Mouse (Mus musculus) hindbrain, embryonic 16.5 days (tissue): ENCODE results near the gene Pde7b. TPM values are rescaled to one million over a fixed set of nuclear protein-coding genes. Genes with fewer than 3 reads are reported as not detected.

Source experiments
- ATAC-seq: fragments of 200-750 bp; cut with Nextera tagmentation; 2 replicates; pipeline ENCODE4 v1.8.0; 2017; ENCODE audit warnings: moderate TSS enrichment, moderate library complexity
- H3K27ac ChIP-seq: fragments of 300-500 bp; sonication (generic); 2 replicates; pipeline ENCODE4 v1.5.1; 2014; ENCODE audit warnings: low read depth, mild to moderate bottlenecking, control low read depth, low read length, moderate library complexity
- H3K27me3 ChIP-seq: fragments of 300-500 bp; sonication (generic); replicated peaks from 2 replicates; pipeline ENCODE4 v1.6.1; 2014; ENCODE audit warnings: low read length; ENCODE audit not compliant: control insufficient read depth, insufficient read depth
- H3K36me3 ChIP-seq: fragments of 300-500 bp; sonication (generic); 2 replicates; pipeline ENCODE4 v1.6.1; 2014; ENCODE audit warnings: mild to moderate bottlenecking, low read length, moderate library complexity, mixed read lengths; ENCODE audit not compliant: control insufficient read depth, insufficient read depth
- H3K4me1 ChIP-seq: fragments of 300-500 bp; sonication (generic); 2 replicates; pipeline ENCODE4 v1.6.1; 2014; ENCODE audit warnings: low read depth, low read length; ENCODE audit not compliant: control insufficient read depth, insufficient read depth
- H3K4me2 ChIP-seq: fragments of 300-500 bp; sonication (generic); 2 replicates; pipeline ENCODE4 v1.6.1; 2014; ENCODE audit warnings: mild to moderate bottlenecking, low read length, control low read depth, moderate library complexity
- H3K4me3 ChIP-seq: fragments of 300-500 bp; sonication (generic); 2 replicates; pipeline ENCODE4 v1.5.1; 2014; ENCODE audit warnings: mild to moderate bottlenecking, low read length, control low read depth, moderate library complexity
- H3K9ac ChIP-seq: fragments of 300-500 bp; sonication (generic); 2 replicates; pipeline ENCODE4 v1.6.1; 2014; ENCODE audit warnings: low read depth, mild to moderate bottlenecking, control low read depth, low read length, moderate library complexity
- H3K9me3 ChIP-seq: fragments of 300-500 bp; sonication (generic); 2 replicates; pipeline ENCODE4 v1.6.1; 2014; ENCODE audit warnings: mild to moderate bottlenecking, low read length, moderate library complexity; ENCODE audit not compliant: control insufficient read depth
- WGBS: fragments of 180-500 bp; shearing (Covaris S2); extraction: QIAGEN DNeasy Blood & Tissue Kit; methylation state at CpG from one replicate; pipeline ENCODE4 v1.1.7; 2014; 5-methylcytosine and 5-hydroxymethylcytosine counted together
- polyA plus RNA-seq: library from polyadenylated mRNA; unstranded; fragments of >200 nt; fragmentation: Nextera tagmentation; extraction: Ambion mirVana; gene quantifications from 2 replicates; pipeline ENCODE4 v1.2.1, GENCODE M21; 2015

The Pde7b gene
- polyA plus RNA-seq, 1 experiment from 2014 or later = 2.8 TPM

- H3K4me1 ChIP-seq = peaks cover 4% of the 10 kb centered on the region; the same call in 1 of the 2 replicates
- no peak overlapping the region for H3K4me2 ChIP-seq
- WGBS = 85% methylated on average over 3 of the region's 3 CpGs
- ATAC-seq = no peak
- H3K27me3 ChIP-seq = no peaks in the 10 kb centered on the region
- H3K27ac ChIP-seq = no peak overlapping the region
- no peak overlapping the region for H3K9ac ChIP-seq
- H3K36me3 ChIP-seq = no peaks in the 10 kb centered on the region
- no peak overlapping the region for H3K4me3 ChIP-seq
- no peaks in the 10 kb centered on the region for H3K9me3 ChIP-seq
Observed at GRCm38 (mm10) chr10:20653299-20653698, 71.6 kb downstream of the Pde7b start.

GRCm38 (mm10) chr10:20636381-20636780 lies 88.5 kb downstream of the Pde7b start:
- no peaks in the 10 kb centered on the region for H3K4me1 ChIP-seq

GRCm38 (mm10) chr10:20633085-20633415 lies 91.8 kb downstream of the Pde7b start:
- ATAC-seq = no peak
- no peaks in the 10 kb centered on the region for H3K36me3 ChIP-seq
- H3K27me3 ChIP-seq = no peaks in the 10 kb centered on the region
- no peak overlapping the region for H3K4me3 ChIP-seq
- no peak overlapping the region for H3K27ac ChIP-seq
- H3K9me3 ChIP-seq = no peaks in the 10 kb centered on the region
- no peak overlapping the region for H3K9ac ChIP-seq
- WGBS = 97% methylated on average over 1 of the region's 1 CpGs
- no peak overlapping the region for H3K4me2 ChIP-seq
- H3K4me1 ChIP-seq = no peaks in the 10 kb centered on the region

More at GRCm38 (mm10) chr10:20636381-20636780, 88.5 kb downstream of the Pde7b start:
- H3K36me3 ChIP-seq = no peaks in the 10 kb centered on the region
- H3K9ac ChIP-seq = no peak overlapping the region
- no peaks in the 10 kb centered on the region for H3K27me3 ChIP-seq
- no peak for ATAC-seq
- no peak overlapping the region for H3K27ac ChIP-seq
- H3K4me2 ChIP-seq = no peak overlapping the region
- H3K4me3 ChIP-seq = no peak overlapping the region
- no peaks in the 10 kb centered on the region for H3K9me3 ChIP-seq
- 77% methylated on average over 8 of the region's 8 CpGs for WGBS

- ATAC-seq = no peak
- H3K27ac ChIP-seq = no peak overlapping the region
- H3K36me3 ChIP-seq = no peaks in the 10 kb centered on the region
- 71% methylated on average over 14 of the region's 14 CpGs for WGBS
- H3K27me3 ChIP-seq = no peaks in the 10 kb centered on the region
- no peaks in the 10 kb centered on the region for H3K9me3 ChIP-seq
- H3K4me3 ChIP-seq = no peak overlapping the region
- no peak overlapping the region for H3K9ac ChIP-seq
- no peaks in the 10 kb centered on the region for H3K4me1 ChIP-seq
- H3K4me2 ChIP-seq = no peak overlapping the region
Observed at GRCm38 (mm10) chr10:20632256-20633084, 92.4 kb downstream of the Pde7b start.

- no peak overlapping the region for H3K27ac ChIP-seq
- peak; percentile 68; the same call in 1 of the 2 replicates for ATAC-seq
- WGBS = 61% methylated on average over 7 of the region's 7 CpGs
- H3K4me2 ChIP-seq = no peak overlapping the region
- no peak overlapping the region for H3K9ac ChIP-seq
- H3K36me3 ChIP-seq = no peaks in the 10 kb centered on the region
- H3K4me1 ChIP-seq = no peaks in the 10 kb centered on the region
- H3K4me3 ChIP-seq = no peak overlapping the region
- no peaks in the 10 kb centered on the region for H3K27me3 ChIP-seq
- H3K9me3 ChIP-seq = peaks cover 5% of the 10 kb centered on the region; the same call in 1 of the 2 replicates
Observed at GRCm38 (mm10) chr10:20630122-20630521, 94.8 kb downstream of the Pde7b start.

GRCm38 (mm10) chr10:20625702-20626375 lies 99.0 kb downstream of the Pde7b start:
- H3K4me2 ChIP-seq = no peak overlapping the region

GRCm38 (mm10) chr10:20621661-20622454 lies 103.0 kb downstream of the Pde7b start:
- Histone ChIP-seq H3K27me3 (no peaks in the 10 kb centered on the region), H3K4me3 (no peak overlapping the region), H3K4me1 (no peaks in the 10 kb centered on the region), H3K27ac (no peak overlapping the region), H3K9ac (no peak overlapping the region), H3K36me3 (no peaks in the 10 kb centered on the region), H3K9me3 (peaks cover 5% of the 10 kb centered on the region; the same call in 1 of the 2 replicates), H3K4me2 (no peak overlapping the region)
- ATAC-seq = no peak
- 84% methylated on average over 8 of the region's 8 CpGs for WGBS

More at GRCm38 (mm10) chr10:20625702-20626375, 99.0 kb downstream of the Pde7b start:
- Histone ChIP-seq H3K4me1 (no peaks in the 10 kb centered on the region), H3K27me3 (no peaks in the 10 kb centered on the region), H3K9ac (no peak overlapping the region), H3K4me3 (no peak overlapping the region), H3K27ac (no peak overlapping the region), H3K36me3 (no peaks in the 10 kb centered on the region), H3K9me3 (peaks cover 5% of the 10 kb centered on the region; the same call in 1 of the 2 replicates)
- 89% methylated on average over 16 of the region's 16 CpGs for WGBS
- ATAC-seq = no peak

- 52% methylated on average over 2 of the region's 2 CpGs for WGBS
- Histone ChIP-seq H3K27me3 (no peaks in the 10 kb centered on the region), H3K4me2 (no peak overlapping the region), H3K36me3 (no peaks in the 10 kb centered on the region), H3K4me3 (no peak overlapping the region), H3K27ac (no peak overlapping the region), H3K9me3 (no peaks in the 10 kb centered on the region), H3K9ac (no peak overlapping the region), H3K4me1 (no peaks in the 10 kb centered on the region)
- ATAC-seq = no peak
Observed at GRCm38 (mm10) chr10:20606007-20606406, 118.9 kb downstream of the Pde7b start.
